Mouse (Mus musculus) erythroid progenitor cell, adult 5-6 weeks (primary cell): Measurements from ENCODE around the gene Ggta1. TPM values are rescaled to one million over a fixed set of nuclear protein-coding genes. Genes with fewer than 3 reads are reported as not detected.
"Not testable (repeated sequence)": the region's sequence is repeated elsewhere in the genome, so short reads cannot be mapped to it uniquely, and the experiment has no call there.

ENCODE experiments used
- ATAC-seq: replicated peaks from 2 replicates; pipeline ENCODE4 v1.8.0; 2016; ENCODE audit warnings: moderate number of reproducible peaks, mild to moderate bottlenecking, moderate TSS enrichment, inconsistent platforms; ENCODE audit not compliant: poor library complexity, low FRiP score, severe bottlenecking
- total RNA-seq, 2 experiments: library from RNA; stranded (forward) in 1 of 2; stranded (reverse) in 1 of 2; fragments of 150-400 nt in 1 of 2; fragments of 186-747, 209-891 nt in 1 of 2; gene quantifications; 2 replicates each; pipeline versions ENCODE4 v1.2.3 to v1.2.4; 2015 to 2017; ENCODE audit warnings: low replicate concordance in 2 of 2

The Ggta1 gene
- total RNA-seq, 2 experiments from 2014 or later, result 6.8 to 12.2 TPM

GRCm38 (mm10) chr2:35463372-35464088 is 499 bp upstream of the Ggta1 start:
- no peak for ATAC-seq

DNA sequence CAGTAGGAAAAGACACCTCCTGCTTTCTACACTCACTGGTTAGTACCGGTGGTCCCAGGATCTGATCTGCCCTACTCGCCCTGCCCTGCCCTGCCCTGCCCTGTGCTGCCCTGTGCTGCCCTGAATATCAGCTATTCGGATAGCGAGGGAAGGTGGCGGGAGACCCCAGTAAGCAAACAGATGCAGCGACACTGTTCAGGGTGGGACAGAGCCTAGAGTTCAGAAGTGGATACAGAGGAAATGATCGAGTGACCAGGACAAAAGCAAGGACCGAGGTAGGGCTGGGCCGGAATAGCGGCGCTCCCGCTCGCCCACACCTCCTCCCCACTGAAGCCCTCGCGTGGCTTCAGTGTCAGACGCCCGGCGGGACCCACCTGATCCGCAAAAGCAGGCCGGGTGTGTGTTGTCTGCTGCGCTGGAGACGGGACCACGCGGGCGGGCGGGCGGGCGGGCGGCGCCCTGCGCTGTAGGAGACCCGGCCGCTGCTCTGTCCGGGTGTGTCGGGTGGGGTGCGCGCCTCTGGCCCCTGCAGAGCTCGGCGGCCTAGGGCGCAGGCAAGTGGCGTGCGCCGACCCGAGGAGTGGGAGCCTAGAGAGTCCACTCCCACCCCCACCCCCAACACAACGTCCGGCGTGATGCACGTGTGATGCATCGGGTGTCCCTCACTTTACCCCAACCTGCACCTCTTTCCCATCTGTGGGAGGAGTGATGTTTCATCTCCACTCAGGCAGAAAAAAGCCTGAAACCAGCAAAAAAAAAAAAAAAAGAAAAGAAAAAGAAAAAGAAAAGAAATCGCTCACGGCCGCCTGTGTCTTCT is 852 bp downstream of the Ggta1 start:
- peak; percentile 59 for ATAC-seq

DNA sequence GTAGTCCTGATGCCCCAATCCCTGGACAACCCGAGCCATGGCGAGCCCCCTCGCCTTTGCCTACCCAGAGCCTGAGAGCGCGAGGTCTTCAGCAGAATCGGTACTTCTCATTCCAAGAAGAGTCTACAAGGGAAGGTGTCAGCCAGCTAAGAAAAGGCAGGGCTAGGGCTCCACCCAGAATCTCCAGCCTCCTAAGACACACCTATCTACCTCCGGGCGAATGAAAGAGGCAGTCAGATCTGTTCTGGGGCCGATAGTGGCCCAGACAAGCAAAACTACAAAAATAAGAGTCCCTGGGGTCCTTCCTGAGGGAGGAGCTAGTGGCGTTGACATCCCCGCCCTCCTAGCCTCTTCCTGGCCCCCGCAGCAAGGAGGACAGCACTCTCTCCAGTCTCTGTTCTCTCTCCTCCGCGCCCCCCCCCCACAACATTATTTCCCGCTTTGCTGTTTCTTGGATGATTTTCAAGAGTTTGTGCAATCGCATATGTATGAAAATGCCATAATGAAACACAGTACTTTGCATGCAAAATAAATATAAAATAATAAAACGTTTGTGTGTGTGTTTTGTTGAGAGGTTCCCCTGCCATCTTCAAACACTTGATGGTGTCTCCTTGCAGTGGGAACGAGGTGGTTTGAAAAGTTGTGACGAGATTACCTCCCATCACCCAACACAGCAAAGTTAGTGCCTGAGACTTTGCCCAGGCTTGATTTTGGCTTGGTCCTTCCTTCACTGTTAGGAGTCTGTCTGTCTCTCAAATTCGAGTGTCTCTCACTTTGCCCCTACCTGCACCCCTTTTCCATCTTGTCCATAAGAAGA is 1.7 kb downstream of the Ggta1 start:
- ATAC-seq, result peak; percentile 85

GRCm38 (mm10) chr2:35460378-35460880 is 2.6 kb downstream of the Ggta1 start:
- no peak for ATAC-seq

GRCm38 (mm10) chr2:35459316-35459715 is 3.7 kb downstream of the Ggta1 start:
- no peak for ATAC-seq

GRCm38 (mm10) chr2:35458421-35458820 is 4.6 kb downstream of the Ggta1 start:
- ATAC-seq, result no peak

GRCm38 (mm10) chr2:35453736-35454135 is 9.3 kb downstream of the Ggta1 start:
- no peak for ATAC-seq

DNA sequence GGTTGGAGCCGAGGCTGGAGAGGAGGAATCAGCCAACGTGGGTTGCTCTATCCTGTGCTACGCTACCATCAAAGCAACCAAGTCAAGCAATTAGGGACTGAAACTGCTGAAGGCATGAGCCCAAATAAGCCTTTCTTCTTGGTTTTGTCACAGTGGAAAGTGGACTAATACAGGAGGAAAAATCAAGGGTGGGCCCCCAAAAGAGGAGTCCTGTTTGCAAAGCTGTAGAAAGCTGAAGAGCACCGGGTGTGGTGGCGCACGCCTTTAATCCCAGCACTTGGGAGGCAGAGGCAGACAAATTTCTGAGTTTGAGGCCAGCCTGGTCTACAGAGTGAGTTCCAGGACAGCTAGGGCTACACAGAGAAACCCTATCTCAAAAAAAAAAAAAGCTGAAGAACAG is 10.3 kb downstream of the Ggta1 start:
- not testable (repeated sequence) for ATAC-seq

DNA sequence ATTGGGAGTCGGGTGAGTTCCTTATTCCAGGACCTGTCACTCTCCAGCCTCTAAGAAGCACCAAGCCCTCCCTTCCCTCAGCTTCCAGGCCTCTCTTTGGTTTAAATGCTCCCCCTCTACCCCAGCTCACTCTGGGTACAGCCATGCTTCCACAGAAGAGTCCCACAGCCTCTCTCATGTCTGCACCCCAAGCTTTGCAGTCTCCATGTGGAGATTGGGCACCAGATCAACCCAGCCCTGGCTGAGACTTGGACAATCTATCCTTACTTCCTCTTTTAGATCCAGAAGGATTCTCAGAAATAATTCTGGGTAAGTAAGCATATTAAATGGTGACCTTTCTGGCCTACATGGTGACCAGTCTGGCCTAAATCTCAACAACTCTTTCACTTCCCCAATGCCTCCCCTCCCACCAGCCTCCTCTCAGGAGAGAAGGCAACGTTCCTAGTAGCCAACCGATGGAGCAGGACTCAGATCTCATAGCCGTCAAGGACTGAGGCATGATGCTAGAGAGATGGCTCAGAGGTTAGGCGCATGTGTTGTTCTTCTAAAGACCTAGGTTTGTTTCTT is 11.5 kb downstream of the Ggta1 start:
- ATAC-seq, result no peak

DNA sequence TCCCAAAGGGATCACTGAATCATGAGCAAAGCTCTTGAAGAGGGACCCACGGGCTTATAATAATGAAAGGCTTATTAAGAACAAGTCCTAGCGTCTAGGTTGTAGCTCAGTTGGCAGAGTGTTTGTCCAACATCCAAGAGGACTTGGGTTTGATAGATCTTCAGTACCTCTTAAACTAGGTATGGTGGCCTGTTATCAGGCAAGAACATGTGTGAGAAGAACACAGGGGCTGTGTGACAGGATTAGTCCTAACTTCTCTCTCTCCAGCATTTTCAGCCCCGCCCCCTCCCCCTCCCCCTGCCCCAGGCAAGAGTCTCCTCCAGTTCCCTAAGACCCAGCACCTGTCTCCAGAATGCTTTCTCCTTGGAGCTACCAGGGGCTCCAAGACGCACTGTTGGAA is 12.2 kb downstream of the Ggta1 start:
- no peak for ATAC-seq

GRCm38 (mm10) chr2:35449687-35450622 is 13.1 kb downstream of the Ggta1 start:
- ATAC-seq, result no peak

DNA sequence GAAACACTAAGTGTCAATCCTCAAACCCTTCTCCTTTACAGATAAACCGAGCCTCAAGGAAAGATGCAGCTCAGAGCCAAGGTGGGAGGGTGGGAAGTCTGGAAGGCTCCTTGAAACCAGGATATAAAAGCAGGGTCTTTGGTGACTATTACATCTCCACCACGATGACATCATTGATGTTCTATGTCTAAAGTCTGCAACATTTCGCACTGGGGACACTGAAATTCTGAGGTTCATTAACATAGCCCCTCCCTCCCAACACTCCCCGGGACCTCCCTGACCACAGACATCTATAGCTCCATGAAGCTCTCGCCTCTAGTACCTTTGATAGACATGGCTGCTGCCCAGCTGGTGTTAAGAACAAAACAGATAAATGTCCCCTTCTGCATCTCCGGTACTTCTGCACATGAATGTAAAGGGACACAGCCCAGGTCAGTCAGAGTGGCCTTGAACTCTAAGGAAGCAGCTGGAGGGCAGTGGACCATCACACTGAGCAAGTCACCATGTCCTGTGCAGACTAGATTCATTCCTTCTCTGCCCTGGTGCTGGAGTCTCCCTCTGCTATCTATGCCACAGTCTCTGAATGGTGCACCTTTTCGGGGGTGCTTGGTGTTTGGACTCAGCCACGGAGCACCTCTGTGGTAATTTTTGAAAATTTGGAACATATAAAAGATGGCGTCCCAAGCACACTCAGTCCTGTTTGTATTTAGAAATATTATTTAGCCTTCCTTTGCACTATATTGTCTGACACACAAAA is 13.9 kb downstream of the Ggta1 start:
- no peak for ATAC-seq

GRCm38 (mm10) chr2:35448215-35448913 is 14.7 kb downstream of the Ggta1 start:
- ATAC-seq, result no peak

DNA sequence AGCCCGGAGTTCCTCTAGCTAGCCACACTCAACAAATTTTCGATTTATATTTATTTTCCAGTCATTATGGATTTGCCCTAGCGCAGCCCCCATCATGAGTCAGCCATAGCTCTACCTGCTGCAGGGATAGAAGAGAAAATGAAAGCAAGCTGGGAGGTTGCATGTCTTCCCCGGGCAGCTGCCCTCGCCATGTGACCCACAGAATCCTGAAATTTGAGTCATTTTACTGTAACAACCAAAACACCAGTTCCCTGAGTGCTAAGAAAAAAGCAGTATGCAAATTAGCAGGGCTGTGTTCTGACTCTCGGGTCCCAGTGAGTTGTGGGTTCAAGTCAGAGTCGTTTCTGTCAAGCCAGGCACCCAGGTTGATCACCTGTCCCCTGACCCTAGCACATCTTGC is 15.6 kb downstream of the Ggta1 start:
- no peak for ATAC-seq

- ATAC-seq, result no peak
These were observed 16.2 kb downstream of the Ggta1 start for GRCm38 (mm10) chr2:35446798-35447197.

DNA sequence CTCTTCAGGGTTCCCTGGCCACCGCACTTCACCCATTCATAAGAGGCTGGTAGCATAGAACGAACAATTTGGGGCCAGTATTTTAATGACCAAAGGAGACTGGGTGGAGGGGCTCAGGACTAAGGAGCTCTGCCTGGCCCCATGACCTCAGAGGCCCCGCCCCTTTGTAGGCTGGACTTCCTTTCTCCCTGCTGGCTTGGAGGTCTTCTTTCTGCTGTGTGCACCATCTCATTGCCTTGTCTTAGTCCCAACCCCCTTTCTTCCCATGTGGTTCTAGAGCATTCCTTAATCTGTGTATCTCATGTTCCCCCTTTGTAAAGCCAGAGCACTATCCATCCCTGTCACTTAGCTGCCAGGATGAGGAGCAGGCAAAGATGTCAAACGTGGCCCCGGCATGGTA is 16.7 kb downstream of the Ggta1 start:
- ATAC-seq, result no peak

- ATAC-seq, result no peak
These were observed 17.4 kb downstream of the Ggta1 start for GRCm38 (mm10) chr2:35445610-35446009.
